Mouse (Mus musculus) kidney, postnatal 4 days (tissue): Measurements from ENCODE around the gene Ikbke.
"Not testable (repeated sequence)": the region's sequence is repeated elsewhere in the genome, so short reads cannot be mapped to it uniquely, and the experiment has no call there.

Source experiments
- DNase-seq, 2 experiments: peaks; one replicate each; pipeline ENCODE4 v3.0.0; 2021; ENCODE audit warnings: mixed read lengths in 2 of 2

Ikbke gene

DNA sequence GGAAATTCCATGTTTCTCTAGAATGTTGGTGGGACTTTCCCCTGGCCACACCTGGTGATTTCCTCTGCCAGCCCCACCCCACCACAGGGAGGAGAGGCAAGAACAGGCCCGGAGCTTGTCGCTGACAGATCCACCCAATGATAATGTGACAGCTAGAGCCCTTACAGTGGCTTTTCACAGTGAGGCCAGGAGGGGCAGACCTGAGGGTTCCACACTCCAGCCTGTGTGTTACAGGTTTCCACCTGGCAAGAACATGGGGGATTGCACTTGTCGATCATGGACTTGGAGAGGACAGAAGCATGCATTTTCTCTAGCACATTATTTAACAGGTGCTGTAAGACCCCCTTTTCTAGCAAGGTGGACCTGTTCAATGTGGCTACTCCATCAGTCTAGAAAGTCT is 874 bp upstream of the Ikbke start:
- DNase-seq, result no peak

DNA sequence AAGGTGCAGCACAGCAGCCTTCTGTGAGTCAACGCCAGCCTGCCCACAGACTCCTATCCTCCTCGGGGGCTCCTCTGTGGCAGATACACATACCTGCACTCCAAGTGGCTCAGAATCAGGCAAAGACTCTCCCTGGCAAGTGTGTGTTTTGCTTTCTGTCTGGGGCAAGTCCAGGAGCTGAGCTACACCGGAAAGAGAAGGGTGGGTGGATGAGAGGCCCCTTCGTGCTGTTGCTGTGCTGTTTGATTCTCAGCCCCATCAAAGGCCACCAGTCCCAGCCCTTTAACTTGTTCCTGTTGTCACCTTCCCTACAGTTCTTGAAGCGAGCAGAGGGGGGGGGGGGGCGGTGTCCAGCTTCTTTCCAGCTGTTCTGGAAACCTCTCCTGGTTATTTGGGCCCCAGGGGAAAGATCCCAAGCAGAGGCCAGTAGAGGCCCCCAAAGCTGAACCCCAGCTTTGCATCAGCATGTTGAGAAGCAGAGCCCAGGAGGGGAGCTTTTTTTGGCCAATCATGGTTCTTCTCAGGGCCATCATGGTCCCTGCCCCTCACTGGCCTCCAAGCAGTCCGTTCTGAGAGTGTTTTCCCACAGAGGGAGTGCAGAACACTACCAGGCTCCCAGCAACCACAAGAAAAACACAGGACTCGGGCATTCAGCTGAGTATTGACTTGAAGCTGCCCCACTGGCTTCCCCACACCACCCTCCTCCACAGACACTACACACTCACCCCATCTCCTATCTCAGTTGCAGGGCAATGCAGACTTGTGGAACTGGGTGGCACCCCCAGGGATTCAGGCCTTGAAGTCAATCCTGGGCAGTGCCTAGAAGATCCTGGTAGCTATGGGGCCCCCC is 575 bp downstream of the Ikbke start:
- peak in 1 of 2 experiments; percentile 43 for DNase-seq

DNA sequence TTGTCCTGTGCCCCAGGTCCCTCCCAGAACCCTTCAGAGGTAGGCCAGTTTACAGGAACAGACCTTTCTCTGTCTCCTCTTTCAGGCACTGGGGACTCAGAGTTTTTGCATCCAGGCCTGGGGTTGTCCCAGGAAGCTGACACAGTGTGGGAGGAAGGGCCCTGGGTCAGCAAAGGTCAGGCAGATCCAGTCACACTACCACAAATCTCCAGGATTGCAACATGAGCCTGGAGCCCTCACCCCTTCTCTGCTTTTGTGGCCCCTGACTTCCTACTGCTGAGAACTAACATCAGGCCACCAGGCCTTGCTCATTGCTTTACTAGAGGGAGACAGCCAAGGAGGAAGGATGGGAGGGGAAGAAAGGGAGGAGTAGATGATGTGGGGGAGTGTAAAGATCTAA is 2.6 kb downstream of the Ikbke start:
- DNase-seq, result peak; percentile 39 to 60

DNA sequence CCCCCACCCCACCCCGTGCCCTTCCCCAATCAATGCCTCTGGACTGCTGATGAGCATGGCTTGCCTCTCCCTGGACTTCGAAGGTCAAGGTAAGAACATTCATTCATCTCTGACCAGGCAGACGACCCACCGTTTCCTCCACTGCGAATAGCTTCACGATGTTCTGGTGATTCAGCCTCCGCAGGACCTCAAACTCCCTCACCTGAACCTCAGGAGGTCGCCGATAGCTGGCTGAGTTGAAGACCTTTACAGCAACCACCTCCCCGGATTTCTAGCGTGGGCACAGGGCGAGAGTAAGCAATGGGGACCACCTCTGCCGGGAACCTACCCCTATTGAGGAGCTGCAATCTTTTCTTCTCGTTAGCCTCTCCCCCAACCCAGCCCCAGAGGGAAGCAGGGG is 3.8 kb downstream of the Ikbke start:
- no peak for DNase-seq

DNA sequence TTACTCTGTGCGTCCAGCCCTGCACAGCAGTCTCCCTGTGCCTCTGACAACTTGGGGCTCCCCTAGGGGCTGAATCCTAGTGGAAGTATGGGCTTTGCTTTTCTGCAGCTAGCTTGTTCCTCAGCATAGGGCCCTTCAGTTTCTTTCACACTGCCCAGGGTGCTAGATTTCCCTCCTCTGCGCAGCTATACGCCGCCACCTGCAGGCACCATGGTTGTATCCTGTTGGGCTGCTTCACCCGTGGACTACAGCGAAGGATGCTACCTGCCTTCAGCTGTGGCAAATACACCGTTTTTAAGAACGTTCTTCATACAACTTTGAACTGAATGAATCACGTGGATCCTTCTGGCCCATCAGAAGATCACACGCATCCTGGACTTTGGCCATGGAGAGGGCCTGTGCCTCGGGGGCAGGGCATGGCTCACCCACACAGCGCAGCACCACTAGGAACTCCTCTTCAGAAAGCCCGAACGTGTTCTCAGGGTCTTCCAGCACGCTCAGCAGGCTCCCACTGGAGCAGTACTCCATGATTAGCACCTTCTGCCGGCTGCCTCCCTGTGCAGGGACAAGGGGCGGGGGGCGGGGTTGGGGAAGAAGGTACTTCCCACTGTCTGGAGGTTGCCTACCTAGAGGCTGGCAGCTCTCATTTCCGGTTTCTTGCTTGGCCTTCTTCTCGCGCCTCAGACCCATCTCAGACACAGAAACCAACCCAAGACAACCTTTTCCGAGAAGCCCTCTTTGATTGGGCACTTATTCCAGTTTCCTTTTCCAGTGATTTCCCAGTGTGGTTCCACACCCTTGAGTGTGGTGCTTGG is 4.5 kb downstream of the Ikbke start:
- peak in 1 of 2 experiments; percentile 56 for DNase-seq

DNA sequence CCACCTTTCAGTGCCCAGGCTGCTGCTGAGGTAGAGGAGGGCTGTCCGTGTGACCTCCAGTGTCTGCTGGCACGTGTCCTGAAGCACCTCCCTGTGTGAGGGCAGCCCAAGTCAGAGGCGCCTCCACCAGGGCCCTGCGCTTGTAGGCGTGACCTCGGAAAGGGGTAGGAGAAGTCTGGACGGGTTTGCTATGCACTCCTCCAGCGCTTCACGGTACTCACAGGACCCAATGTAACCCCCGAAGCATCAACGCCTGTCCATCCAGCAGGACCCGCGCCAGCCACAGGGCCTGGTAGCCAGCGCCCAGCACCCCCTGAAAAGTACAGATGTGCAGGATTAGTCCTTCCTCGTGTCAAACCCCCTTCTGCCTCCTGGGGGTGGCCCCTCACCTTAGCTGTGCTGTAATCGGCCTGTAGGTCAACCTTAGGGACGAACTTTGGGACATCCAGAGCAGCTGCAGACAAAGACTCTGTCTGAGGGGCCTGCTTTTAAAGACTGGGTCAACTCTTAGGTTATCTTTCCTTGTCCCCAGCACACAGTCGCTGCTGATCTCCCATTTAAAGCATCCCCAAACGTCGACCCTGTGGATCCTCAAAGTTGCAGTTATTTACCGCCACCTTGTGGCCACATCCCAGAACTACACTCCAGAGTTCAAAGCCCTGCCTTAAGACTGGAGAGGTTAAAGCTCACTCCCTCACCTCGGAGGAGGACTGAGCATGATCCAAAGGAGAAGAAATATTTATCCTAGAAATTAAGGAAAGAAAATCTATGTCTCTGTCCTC is 9.4 kb downstream of the Ikbke start:
- peak; percentile 84 to 86 for DNase-seq

DNA sequence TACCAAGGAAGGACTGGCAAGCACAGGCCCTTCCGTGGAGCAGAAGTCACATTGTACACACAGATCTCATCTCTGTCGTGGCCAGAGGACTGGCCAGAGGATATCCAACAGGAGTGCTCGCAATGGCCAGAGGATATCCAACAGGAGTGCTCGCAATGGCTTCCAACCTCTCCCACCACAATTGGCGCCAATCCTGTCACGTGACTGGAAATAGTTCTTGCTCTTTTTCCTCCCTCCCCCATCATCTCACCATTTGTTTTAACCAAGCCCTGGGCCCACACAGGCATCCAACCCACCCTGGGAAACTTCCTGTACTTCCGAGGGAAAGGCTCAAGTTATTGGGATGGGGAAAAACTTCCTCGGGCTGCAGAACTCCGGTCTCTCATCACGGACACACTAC is 10.6 kb downstream of the Ikbke start:
- no peak for DNase-seq

DNA sequence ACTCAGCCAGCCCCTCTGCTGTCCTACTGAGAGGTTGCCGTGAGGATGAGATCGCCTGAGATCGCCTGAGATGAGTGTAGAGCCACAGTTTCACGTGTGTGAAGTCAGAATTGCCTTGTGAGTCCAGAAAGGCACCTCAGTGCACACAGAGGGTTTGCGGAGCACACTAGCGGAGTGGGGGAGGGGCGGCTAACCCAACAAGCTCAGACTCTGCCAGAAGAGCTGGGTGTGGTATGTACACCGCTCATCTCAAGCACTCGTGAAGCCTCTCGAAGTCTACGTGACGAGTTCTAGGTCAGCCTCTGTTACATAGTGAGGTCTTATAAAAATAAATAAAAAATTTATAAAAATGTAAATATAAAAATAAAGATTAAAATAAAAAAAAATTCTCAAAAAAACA is 15.5 kb downstream of the Ikbke start:
- DNase-seq, result no peak

DNA sequence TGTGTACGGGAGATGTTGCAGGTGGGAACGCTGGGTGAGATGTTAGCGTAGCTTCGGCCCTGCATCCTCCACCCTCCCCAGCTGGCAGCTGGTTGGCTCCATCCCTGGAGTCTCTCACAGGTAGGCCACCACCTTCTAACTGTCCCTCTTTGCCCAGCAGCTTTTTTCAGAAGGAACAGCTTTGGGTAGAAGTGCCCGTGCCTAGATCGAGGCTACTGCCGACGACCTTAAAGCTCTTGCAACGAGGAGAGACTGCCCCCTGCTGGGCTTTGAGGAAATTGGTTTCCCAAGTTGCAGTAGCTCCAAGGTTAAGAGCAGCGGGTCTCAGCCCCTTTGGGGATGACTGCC is 19.1 kb downstream of the Ikbke start:
- peak; percentile 83 to 84 for DNase-seq

DNA sequence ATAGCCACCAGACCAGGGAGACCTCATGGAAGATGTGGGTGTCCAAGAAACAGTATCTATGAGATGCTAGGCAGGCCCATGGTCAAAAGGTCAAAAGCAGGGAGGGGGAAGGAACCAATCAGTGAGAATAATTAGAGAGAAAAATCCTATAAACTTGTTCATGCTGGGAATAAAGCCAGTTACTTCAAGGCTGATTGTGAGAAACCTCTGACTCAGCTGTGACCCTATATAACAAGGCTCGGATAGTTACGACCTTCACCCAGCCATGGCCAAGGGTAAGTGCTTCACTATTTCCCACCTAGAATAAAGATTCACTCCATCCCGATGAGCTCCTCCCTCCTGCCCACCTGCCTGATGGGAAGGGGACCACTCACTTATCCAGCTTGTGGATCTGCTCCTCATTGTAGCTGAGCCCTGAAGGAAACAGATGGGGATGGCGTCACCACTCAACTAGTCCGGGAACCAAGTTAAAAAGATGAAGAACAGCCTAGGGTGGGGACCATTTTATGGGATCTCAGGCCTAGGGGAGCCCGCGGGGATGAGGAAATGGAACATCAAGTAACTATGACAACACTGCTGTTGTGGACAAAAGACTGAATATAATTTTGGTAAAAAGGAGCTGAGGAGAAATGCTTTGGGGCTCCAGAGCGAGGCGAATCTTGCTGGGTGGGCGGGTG is 19.6 kb downstream of the Ikbke start:
- DNase-seq, result no peak

DNA sequence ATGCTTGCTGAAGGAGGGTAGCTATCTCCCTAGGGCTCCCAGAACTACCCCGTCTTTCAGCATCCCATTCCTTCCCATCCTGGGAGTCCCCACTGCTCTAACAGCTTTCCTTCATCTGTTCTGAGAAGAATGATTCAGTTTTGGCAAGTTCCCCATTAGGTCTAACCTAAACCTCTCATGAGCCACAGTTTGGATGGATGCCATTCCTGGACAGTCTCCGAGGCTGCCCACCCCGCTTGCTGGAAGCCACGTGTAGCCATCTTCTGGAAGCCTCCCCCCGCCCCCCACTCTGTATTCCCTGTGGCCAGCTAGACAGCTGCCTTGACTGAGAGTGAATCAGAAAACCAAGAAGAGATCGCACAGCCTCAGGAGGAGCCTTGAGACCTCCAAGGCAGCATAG is 22.1 kb downstream of the Ikbke start:
- no peak for DNase-seq

DNA sequence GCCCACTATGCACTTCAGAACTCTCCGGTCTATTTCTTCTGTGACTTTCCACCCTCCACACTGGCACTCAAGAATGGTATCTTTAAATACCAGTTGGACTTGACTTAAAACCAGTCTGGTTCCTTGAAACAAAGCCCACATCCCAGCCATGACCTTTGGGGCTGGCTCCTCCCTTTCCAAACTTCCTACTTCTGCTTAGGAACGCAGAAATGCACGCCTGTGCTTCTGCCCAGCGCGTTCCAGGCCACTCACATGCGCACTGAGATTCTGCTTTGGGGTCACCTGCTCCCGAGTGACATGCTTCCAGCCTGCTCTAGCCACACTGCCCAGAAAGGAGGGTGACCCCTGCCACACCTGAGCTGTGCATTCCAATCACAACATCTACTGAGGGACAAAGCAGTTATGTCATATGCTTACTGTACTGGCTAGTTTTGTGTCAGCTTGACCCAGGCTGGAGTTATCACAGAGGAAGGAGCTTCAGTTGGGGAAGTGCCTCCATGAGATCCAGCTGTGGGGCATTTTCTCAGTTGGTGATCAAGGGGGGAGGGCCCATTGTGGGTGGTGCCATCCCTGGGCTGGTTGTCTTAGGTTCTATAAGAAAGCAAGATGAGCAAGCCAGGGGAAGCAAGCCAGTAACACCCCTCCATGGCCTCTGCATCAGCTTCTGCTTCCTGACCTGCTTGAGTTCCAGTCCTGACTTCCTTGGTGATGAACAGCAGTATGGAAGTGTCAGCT is 26.7 kb downstream of the Ikbke start:
- not testable (repeated sequence) for DNase-seq

DNA sequence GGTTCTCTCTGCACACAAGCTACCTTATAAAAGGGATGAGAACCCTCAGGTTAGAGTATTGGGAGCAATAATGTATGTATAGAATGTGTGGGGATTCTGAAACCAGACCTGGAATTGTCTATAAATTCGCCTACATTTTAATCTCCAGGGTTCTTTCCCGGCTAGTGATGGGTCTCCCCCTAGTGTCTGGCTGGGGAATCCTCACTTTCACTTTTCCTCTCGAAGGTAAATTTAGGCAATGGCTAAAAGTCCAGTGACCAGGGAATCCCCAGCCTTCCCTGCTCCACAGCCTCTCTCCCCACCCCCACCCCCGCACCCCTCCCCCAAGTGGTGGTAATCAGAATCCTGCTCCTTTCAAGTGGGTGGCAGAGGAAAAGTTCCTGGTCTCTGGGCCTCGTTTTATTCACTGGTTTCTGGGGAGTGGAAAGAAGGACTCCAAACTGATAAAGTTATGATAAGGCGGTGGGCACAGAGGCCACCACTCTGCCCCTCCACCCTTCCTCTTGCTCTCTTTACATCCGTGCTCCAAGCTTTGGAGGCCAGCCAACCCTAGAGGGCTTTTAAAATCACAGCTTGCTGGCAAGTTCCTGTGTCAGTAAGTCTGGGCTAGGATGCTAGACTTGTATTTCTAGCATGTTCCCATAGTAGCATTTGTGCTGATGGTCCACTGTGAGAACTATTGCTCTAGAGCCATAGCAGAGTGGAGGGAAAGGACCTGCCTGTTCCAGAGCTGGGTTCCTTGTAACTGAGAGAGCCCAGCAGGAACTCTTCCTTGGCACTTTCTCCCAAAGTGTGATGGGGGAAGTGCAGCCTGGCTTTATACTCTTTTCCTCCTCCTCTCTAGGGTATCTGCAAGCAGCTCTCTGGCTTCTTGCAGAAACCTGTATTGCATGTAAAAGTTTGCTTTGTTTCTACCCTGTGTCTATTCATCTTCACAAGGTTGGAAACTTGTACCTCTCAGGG is 32.7 kb downstream of the Ikbke start:
- peak; percentile 63 to 72 for DNase-seq

DNA sequence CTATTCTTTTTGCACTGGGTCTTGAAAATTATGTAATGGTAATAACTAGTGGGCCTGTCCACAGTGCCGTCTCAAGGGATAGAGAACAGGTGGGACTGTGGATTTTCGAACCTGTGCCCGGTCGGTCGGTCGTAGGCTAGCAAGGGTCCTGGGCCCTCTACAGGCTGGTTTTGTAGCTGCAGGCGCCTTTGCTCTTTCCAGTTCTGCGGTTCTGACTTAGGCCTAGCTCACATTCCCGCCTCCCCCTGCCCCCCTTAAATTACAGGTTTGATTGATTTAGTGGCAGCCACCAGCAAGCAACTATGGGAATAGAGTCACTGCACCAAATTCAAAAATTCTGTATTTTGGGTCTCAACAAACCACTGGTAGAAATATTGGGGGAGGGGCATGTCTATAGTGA is 33.5 kb downstream of the Ikbke start:
- peak; percentile 72 to 79 for DNase-seq

DNA sequence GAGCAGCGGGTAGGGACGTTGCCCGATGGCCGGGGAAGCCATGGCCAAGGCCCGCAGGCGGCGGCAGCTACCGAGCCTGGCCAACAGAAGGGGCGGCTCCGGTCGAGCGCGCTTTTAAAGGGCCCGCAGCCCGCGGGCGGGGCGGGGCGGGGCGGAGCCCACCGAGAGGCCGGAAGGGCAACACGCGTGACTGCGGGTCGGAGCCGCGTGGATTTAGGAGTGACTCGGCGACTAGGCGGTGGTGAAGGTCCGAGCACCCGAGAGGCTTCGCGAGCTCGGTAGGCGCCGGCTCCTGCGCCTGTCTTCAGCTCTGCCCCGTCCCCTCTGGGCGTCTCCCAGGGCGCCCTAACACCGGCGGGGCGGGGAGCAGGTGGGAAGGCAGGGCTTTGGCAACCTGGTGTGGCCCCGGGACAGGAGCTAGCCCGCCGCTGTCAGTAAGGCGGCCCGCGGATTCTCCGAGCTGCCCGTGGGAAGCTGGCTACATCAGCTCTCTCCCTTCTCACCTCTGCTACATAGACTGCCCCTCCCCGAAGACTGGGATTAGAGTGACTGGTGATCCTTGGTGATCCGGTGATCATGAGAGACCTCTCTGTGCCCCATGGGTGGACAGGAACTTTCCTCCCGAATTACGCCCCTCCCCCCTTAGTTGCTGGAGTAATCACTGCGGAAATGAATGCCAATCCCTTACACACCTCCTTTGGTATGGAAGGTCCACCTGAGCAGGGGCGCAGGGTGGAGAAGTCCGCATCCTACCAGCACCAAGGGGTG is 34.1 kb downstream of the Ikbke start, which contains the start of gene Rassf5:
TSS of gene Rassf5 (minus strand) at position 170 of the 768 bp plus-strand sequence.
- peak; percentile 78 to 86 for DNase-seq

DNA sequence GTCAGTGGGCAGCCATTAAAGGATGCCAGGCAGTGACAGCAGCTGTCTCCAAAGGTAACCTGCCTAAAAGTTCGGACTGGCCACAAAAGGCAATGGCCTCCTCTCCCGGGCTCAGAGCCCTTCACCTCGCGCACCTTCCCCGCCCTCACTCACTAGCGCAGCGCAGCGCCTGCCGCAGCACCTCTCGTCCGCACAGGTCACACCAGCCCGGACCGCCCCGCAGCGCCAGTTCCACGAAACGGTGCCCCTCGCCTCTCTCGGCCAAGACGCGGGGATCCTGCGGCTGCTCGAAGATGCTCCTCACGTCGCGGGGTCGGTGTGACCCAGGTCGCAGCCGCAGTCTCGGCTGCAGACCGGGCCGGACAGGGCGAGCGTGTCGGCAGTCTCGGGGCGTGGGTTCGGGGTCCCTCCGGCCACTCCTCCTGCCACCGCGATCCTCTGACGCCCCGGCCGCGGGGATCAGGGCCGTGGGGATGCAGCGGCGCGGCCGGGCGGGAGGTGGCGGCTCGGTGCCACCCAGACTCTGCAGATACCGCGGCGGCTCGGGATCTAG is 34.8 kb downstream of the Ikbke start:
- peak; percentile 44 to 63 for DNase-seq

DNA sequence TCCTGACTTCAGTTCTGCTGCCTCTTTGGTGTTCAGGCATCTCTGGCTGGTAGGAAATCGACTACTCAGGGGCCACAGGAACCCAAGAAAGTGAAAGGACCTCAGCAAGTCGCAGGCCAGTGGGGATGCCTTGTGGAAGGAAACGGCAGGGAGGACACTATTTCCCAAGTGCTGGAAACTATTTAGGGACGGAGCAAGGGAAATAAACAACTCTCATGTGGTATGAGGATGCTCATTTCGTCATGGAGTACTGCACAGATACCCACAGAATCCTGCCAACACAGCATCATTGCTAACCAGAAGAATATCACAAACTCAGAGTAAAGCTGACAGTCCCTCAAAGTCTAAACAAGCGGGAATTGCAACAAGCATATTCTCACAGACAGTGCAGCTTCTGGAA is 36.5 kb downstream of the Ikbke start:
- no peak for DNase-seq

DNA sequence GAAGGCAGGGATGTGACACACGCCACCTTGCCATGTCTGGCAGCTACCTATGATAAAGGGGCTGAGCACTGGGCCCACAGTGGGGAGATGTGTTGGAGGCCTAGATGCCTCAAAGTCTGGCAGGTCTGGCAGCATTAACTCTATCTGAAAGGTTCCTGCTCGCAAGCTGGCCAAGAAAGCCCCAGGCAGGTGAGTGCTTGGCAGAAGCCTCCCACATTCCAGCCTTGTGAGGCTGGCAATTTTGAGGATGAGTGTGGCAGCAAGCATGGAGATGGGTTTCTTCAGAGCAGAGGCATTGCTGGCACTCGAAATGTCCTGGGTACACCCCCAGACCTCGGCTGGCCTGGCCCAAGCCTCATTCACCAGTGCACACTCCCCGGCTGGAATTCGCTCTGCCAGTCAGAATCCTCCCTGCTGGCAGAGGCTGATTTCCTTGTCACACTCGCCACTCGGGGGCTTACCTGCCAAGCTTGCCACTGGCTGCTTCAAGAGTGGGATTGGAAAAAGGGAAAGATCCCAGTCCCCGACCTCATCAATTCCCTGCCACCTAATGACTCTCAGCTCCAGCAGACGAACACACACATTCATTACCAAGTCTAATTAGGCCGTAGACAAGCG is 39.7 kb downstream of the Ikbke start:
- no peak for DNase-seq

DNA sequence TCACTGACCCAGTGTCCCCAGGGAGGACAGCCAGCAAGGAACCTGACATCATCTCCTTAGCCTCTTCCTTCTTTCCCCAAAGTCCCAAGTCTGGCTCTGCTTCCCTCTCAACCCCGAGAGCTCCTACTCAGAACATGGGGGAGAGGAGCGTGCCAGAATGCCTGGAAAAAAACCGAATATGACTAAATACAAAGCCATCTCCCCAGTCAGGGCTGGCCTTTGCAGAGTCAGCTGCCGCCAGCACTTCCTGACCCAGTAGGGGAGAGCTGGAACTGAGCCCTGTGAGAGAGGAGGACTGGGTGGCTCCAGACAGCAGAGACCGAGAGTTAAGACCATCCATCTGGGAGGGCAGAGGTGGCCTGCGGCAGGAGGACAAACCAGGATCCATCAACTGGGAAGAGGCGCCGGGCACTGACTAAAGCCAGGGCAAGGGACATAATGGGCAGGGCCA is 40.5 kb downstream of the Ikbke start:
- DNase-seq, result peak; percentile 63 to 76
